Mouse (Mus musculus) left cerebral cortex, postnatal 4 days (tissue): ENCODE measurements around the gene Ccdc12. TPM values are rescaled to one million over a fixed set of nuclear protein-coding genes. Genes with fewer than 3 reads are reported as not detected.

Experiments used
- DNase-seq: peaks from one replicate; pipeline ENCODE4 v3.0.0-alpha.2; 2022
- intact Hi-C: fragments of 180-260 bp; cut with DNase I; formaldehyde crosslinking; loops from one replicate; pipeline ENCODE4 v1.15.1; 2025
- total RNA-seq, 2 experiments: library from RNA; stranded (reverse); gene quantifications; 2 replicates each; pipeline ENCODE4 v1.2.3; 2021

Gene Ccdc12
- total RNA-seq, 2 experiments from 2014 or later, result 43.1 to 46.6 TPM

DNA sequence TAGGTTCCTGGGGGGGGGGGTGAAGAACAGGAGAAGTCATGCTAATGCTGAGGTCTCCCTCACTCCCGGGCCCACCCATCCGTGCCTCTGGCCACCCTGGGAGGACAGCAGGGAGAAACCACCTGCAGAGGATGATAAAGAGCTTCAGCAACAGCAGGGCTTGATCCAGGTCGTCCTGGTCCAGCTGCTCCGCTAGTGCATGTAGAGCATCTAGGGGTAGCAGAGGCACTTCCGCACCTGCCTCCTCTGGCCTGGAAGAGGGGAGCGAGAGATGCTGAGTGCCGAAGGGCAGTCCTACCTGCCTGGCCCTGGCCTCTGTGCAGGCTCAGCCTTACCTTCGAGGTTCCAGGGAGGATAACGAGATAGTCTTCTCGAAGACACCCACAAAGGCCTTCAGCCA, 12.0 kb upstream of the Ccdc12 start:
- DNase-seq, result no peak
- intact Hi-C loops, result no loop called here

DNA sequence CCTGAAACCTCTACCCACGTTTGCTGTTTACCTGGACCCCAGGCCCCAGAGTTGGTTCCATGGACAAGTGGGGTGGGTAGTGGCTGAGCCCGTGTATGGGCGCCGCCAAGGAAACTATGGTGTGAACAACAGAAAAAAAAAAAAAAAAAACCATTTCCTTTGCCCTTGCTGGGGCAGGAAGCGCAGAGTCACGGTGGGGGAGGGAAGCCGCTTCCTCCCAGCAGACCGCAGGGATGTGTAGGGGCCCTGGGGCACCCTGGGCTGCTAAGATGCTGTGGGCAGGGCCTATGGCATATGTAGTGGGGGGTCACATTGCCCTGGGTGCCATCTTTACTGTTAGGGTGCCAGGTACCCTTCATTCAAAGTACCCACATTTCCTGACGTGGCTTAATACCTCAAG, 11.1 kb upstream of the Ccdc12 start:
- intact Hi-C loops, result no loop called here
- DNase-seq, result no peak

DNA sequence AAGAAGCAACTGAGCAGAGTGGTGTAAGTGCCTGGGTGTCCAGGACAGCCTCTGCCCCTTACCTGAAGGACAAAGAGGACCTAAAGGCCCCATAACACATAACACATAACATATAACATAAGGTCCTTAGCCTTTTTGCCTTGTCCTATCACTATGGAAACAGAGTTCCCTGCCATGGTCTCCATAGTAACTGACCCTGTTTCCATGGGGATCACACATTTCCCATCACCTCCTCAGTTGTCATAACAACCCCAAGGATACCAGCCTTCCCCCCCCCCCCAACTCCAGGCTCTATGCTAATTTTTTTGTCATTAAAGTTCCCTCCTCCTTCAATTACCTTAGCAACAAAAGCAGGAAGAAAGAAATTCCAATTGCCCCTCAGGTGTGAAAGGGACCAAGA, 6.5 kb upstream of the Ccdc12 start:
- intact Hi-C loops, result no loop called here
- DNase-seq, result no peak

DNA sequence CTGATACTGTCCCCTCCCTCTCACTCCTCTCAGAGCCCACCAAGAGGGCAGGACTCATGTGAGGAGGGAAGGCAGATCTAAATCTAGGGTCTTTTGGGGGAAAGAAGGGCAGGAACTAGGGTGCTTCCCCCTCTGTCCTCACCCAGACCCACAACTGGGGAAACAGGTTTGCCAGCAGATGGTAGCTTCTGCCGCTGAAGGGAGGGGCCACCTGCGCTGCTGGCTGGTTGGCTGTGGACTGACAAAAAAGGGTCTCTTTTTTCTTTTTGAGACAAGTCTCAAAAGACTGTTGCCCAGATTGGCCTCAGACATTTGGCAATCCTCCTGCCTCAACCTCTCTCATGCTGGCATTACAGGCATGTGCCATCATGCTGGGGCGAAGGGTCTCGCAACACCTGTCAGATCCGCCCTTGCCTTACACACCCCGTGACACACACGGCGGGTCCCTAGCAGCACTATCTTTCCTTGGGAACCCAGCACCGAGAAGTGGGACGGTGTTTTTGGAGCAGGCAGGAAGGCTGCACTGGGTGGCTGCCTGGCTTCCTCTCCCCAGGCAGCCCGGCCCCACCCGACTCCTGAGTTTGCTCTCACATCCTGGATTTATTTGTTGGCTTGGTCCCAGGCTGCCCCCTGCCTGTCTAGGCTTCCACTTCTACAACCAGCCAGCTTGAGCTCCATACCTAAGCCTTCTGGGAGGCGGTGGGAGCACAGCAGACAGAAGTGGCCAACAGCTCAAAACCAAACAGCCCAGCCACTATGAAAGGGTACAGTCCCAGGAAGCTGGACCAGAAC, 4.2 kb upstream of the Ccdc12 start:
- intact Hi-C loops, result no loop called here
- no peak for DNase-seq

DNA sequence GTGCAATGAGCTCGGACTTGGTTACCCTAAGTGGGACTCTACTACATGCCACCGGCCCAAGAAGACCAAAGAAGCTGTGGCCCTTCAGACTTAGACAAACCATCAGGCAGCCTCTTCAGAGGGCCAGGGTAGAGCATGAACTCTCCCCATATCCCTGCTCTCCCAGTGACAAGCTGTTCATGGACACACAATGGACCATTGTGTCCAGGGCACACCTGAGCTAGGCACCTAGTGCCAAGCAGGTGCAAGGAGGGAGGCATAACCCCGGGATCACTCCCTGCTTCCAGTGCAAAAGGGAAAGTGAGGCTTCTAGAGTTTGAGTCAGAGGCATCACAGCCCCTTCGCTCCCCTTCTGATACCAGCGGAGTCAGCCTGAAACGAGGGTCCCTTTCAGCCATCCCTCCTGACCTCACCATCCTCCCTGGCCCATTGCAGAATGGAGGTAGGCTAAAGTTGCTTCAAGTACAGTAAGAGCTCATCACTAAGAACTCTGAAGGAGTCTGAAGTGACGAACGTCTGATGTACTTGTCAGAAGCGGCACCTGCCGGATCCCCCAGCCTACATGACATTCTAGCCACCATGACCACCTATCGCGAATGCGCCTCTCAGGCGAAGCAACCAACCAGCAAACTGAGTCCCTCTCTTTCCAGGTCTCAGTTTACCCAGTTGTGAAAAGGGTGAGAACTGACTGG, 3.2 kb upstream of the Ccdc12 start:
- intact Hi-C loops, result no loop called here
- no peak for DNase-seq

DNA sequence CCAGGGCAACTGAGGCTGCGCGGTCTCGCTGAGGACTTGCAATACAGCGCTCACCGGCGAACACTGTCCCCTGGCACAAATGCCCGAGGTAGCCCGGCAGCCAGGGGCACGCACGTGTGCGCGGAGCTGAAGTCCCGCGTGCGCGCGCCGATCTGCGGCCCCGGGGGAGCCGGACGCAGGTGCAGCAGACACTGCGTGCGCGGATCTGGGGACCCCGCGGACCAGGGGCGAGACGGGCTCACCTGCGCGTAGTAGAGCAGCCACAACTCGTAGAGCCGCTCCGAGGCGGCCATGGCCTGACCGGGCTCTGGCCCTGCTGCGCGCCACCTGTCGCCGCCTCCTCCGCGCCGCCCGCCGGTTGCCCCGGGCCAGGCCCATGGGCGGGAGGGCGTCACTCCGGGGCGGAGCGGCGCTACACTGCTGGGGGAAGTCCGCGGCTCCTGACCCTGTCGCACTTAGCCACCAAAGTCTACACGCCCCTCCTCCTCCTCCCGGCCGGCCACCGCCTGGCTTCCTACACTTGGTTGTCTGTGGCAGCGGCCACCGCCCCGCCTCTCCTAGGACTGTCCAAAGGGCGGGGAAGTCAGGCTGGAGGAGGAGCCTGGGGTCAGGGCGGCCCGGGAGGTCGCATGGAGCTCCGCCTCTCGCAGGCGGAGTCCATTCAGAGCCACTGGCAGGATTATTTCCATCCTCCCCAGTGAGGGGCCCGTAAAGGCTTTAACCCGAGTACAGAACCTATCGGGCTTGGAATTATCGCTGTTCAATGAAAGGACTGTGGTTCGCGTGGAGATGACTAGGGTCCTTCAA, 2.4 kb upstream of the Ccdc12 start, which contains the start of gene Nbeal2:
TSS of gene Nbeal2 (minus strand) at position 507 of the 807 bp plus-strand sequence.
- intact Hi-C loops, result no loop called here
- peak; percentile 86 for DNase-seq

DNA sequence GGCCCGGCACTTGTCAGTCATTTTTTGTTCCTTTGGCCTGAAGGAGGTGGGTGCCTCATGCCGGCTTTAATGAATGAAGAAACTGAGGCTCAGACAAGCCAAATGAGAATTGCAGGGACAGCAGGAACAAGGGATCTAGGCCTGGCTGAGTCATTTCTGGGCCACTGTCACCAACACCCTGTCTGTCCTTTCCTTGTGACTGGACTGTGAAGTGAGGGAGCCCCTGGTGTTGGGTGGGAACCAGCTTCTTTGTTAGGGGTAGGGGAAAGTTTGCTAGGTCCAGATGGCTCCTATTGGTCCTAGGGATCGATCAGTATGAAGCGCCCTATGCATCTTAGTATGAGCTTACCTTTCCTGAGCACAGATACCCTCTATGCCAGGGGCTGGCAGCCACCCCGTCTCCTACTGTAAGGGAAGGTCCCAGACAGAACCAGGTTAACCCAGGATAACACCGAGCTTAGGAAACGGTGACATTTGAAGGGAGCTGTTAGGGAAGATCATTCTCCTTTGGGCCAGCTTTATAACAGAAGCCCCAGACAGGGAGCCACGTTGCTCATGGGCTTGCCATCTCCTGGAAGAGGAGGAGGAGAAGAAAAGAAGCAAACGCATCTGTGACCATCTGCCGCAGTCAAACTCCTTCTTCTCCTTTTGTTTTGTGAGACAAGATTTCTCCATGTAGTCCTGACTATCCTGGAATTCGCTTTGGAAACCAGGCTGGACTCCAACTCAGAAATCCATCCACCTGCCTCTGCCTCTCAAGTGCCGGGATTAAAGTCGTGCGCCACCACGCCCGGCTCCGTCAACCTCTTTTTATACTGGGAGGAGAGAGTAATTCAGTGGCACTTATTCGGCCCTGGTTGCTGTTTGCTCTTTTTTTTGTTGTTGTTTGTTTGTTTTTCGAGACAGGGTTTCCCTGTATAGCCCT, 1.3 kb upstream of the Ccdc12 start:
- intact Hi-C loops, result no loop called here
- DNase-seq, result no peak

DNA sequence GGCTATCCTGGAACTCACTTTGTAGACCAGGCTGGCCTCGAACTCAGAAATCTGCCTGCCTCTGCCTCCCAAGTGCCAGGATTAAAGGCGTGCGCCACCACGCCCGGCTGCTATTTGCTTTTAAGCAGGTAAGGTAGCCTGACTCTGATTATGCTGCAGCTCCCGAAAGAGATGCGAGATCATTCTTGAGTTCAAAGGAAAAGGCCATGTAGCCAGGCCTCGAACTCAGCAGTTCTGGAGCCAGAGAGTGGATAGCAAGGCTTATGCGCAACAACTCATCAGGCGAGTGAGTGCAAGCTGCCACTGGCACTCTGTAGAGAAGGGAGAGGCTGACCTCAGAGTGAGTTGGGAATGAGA, 674 bp upstream of the Ccdc12 start:
- intact Hi-C loops, result no loop called here
- DNase-seq, result no peak

DNA sequence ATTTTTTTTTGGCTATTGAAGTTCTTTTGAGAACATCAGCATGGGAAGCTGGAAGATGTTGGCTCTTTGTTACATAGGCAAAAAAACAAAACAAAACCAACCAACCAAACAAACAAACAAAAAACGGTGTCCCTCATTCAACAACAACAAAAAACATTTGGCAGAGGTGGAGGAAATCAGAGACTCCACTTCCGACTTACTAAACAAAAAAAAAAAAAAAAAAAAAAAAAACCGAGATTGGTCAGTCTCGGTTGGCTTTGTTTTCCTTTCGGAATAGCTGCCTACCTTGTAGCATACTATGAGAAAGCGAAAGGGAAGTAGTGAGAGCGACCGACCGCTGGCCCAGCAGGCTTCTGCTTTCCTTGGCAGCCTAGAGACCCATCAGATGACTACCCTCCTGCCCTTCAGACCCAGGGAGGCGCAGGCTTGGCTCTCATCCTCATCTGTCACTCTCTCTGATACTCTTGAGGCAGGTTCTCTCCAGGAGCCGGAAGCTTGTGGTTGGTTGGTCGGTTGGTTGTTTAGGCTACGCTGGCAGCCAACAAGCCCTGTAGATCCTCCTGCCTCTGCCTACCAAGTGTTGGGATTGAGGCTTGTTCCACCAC, 1.3 kb downstream of the Ccdc12 start:
- intact Hi-C loops, result no loop called here
- no peak for DNase-seq

DNA sequence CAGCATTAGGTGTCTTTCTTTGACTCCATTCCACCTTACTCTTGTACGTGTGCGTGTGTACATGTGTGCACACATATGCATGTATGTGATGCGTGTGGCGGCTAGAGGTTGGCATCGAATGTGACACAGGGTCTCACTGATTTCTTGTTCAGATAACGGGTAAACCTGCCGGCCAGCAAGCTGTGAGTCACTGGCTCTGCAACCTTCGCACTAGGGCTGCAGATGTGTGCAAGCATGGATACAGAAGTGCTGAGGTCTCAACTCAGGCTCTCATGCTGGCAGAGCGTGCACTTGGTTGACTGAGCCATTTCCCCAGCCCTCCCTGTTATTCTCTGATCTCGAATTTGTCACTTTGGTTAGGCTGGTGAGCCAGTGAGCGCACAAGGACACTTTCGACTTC, 3.2 kb downstream of the Ccdc12 start:
- DNase-seq, result no peak
- intact Hi-C loops, result no loop called here

DNA sequence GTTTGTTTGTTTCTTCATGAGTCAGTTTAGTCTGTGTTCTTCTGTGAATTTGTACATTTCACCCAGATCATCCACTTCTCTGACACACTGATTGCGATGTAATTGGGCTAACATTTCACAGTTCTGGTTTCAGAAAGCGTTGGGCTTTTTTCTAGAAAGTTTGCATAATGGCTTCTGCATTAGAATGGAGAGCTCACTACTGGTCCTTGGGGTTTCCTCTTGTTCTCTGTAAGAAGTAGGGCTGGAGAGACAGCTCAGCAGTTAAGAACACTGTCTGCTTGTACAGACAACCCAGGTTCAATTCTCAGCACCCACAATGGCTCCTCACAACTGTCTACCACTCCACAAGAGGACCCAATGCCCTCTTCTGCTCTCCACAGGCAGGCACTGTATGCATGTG, 3.9 kb downstream of the Ccdc12 start:
- intact Hi-C loops, result no loop called here
- no peak for DNase-seq

DNA sequence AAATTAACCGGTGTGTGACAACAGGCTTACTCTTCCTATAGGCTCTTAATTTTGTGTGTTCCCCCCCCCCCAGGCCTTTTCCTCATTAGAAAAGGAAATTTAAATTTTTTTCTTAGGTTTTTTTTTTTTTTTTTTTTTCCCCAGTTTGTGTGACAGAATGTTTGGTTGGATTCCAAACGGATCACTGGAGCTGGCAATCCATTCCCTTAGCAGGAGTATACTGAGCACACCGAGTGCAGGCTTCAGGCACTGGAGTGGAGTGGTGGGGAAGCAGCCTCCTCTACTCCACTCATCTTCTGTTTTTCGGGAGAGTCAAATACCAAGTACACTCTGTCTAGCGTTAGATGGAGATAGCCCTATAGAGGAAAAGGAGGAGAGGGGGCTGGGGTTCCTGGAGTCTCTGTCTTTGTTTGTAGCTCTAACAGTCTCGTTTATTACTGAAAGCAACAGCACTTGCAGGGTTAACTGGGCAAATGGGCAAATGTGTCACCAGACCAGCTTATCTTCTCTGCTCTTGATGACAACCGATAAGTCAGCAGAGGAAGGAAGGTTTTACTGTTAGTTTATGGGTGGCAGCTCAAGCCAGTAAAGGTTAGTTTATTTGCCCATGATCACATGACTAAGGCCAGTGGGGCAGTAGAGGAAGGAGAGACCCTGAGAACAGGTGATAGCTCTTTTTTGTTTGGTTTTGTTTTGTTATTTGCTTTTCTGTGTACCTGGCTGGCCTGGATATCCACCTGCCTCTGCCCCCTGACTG, 4.7 kb downstream of the Ccdc12 start:
- DNase-seq, result no peak
- intact Hi-C loops, result no loop called here

DNA sequence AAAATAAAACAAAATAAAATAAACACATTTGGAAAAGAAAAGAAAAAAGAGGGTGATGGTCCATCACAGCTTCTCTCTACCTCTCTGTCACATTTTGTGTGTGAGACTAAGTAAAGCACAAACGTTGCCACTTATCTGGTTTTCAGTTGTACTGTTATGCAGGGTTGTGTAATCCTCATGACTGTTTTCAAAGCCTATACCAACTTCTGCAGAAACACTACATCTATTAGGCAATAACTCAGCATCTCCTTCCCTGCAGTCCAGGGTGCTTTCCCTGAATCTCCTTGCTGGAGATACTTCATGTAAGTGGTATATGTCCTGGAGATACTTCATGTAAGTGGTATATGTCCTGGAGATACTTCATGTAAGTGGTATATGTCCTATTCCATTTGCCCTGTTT, 6.5 kb downstream of the Ccdc12 start:
- DNase-seq, result no peak
- intact Hi-C loops, result no loop called here

DNA sequence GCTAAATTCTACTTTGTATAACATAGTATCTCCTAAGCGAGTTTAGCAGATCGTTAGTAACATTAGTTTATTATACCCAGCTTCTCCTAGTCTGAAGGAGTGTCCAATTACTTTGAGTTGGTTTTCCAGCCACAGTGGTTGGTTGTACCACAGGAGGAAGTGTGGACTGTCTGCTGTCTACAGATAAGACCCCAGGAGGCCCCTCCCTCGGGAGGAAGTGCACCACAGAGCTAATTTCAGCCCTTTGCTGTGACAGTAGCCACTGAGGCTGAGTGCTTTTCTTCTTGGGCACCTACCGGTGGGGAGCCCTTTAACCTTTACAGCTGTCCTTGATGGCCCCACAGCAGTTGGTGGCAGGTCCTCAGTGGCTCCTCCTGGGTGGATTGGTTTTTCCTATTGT, 9.6 kb downstream of the Ccdc12 start:
- DNase-seq, result no peak
- intact Hi-C loops, result no loop called here

DNA sequence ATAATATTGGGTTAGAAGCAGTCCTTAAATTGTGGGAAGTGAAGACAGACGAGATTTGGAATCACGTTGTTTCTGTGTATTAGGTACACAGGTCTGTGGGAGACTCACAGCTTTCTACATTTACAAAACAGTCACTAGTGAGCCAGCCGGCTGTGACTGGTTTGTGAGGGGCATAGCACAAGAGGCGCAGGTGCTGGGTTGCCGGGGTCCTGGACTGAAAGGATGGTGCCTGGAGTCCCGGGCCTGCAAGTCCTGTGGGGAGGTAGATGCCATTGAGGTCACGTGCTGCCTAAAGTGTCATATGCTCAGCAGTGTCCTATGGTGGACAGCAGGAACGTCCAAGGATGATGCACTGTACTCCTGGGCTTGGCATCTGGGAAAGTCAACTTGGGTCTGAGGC, 10.1 kb downstream of the Ccdc12 start:
- no peak for DNase-seq
- intact Hi-C loops, result no loop called here

DNA sequence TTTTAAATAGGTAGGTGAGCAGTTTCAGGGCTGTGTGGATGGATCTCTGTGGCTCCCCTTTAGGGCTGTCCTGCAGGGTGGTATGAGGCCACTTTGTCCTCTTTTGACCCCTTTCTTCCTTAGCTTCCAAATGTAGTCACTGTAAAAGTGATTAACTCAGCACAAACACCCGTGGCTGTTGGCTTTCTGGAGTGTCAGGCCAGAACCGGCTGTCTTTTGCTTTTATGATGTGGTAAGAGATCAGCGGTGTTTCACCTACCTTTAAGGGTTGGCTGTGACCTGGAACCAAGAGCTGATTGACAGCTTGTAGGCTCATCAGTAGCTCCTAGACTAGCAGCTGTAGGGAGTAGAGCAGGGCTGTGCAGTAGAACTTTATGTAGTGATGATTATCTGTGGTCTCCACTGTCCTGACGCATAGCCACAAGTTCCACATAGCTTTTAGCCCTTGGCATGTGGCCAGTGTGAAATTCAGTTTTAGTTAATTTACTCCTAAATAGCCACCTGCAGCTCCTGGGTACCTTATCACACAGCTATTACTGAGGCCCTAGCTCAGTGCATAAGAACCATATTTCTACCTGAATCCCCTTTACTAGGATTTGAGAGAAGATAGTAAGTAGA, 11.0 kb downstream of the Ccdc12 start:
- no peak for DNase-seq
- intact Hi-C loops, result no loop called here

DNA sequence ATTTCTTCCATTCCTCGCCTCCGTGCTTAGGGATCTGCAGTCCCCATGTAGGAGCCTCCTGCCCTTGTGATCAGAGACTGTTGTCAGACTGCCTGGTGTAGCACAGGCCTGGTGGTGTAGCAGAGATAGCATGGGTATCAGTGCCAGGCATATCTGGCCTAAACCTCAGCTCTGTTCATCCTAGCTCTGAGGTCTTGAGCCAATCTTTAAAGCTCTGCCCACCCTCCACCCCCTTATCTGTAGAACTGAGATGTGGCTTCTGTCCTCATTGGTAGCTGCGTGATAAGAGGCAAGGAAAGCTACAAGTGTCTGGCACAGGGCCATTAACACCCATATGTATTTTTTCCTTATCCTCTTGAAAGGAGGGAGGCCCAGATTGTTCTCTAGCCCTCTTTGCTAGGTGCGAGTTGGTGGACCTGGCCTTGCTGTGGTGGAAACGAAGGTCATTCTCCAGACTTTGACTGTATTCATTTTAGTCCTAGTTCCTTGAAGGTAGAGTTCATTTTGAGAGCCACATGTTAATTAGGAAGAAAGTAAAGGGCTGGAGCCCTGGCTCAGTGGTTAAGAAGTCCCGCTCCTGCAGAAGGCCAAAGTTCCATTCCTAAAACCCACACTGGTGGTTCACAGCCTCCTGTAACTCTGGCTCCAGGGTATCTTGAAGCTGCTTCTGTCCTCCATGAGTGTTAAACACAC, 12.4 kb downstream of the Ccdc12 start:
- DNase-seq, result no peak
- intact Hi-C loops, result no loop called here

DNA sequence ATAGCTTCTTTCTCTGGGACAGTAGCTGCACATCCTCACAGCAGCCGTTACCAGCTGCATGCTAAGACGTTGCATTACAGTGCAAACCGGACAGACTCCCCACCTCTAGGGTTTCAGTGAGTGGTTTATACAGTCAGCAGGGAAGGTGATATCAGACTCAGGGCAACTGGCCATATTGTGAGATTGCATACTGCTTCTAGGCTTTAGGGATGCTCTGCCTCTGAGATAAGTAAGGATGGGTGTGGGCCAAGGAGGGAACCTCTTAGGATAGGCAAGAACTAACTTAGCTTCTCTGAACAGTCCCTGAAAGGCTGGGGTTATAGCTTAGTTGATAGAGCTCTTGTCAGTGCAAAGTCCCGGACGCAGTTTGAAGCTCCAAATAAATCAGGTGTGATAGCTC, 13.5 kb downstream of the Ccdc12 start:
- intact Hi-C loops, result no loop called here

More for the DNA sequence above, 13.5 kb downstream of the Ccdc12 start:
- DNase-seq, result no peak
